Mouse (Mus musculus) limb, embryonic 14.5 days (tissue): Measurements from ENCODE around the gene Chchd6. TPM values are rescaled to one million over a fixed set of nuclear protein-coding genes. Genes with fewer than 3 reads are reported as not detected.

Experiments
- ATAC-seq: fragments of 200-750 bp; cut with Nextera tagmentation; 2 replicates; pipeline ENCODE4 v1.8.0; 2017; ENCODE audit warnings: low read depth, moderate number of reproducible peaks, moderate TSS enrichment; ENCODE audit not compliant: low FRiP score
- DNase-seq: peaks from one replicate; pipeline ENCODE4 v3.0.0-alpha.2; 2015; ENCODE audit warnings: low spot score
- H3K27ac ChIP-seq: fragments of 300-500 bp; sonication (generic); replicated peaks from 2 replicates; pipeline ENCODE4 v1.5.1; 2014; ENCODE audit warnings: low read depth, mild to moderate bottlenecking, low read length, moderate library complexity, mixed read lengths
- H3K27me3 ChIP-seq: fragments of 300-500 bp; sonication (generic); 2 replicates; pipeline ENCODE4 v1.6.1; 2014; ENCODE audit warnings: low read length, mixed read lengths; ENCODE audit not compliant: control insufficient read depth, insufficient read depth
- H3K36me3 ChIP-seq: fragments of 300-500 bp; sonication (generic); 2 replicates; pipeline ENCODE4 v1.6.1; 2014; ENCODE audit warnings: mild to moderate bottlenecking, low read length, moderate library complexity, mixed read lengths; ENCODE audit not compliant: control insufficient read depth, insufficient read depth
- H3K4me1 ChIP-seq: fragments of 300-500 bp; sonication (generic); 2 replicates; pipeline ENCODE4 v1.6.1; 2014; ENCODE audit warnings: antibody characterized with exemption, low read length, mixed read lengths; ENCODE audit not compliant: control insufficient read depth, insufficient read depth
- H3K4me2 ChIP-seq: fragments of 300-500 bp; sonication (generic); replicated peaks from 2 replicates; pipeline ENCODE4 v1.6.1; 2014; ENCODE audit warnings: low read depth, mild to moderate bottlenecking, low read length, moderate library complexity; ENCODE audit not compliant: severe bottlenecking
- H3K4me3 ChIP-seq: fragments of 300-500 bp; sonication (generic); replicated peaks from 2 replicates; pipeline ENCODE4 v1.5.1; 2014; ENCODE audit warnings: low read length
- H3K9ac ChIP-seq: fragments of 300-500 bp; sonication (generic); 2 replicates; pipeline ENCODE4 v1.6.1; 2014; ENCODE audit warnings: mild to moderate bottlenecking, low read depth, low read length, moderate library complexity; ENCODE audit not compliant: severe bottlenecking
- H3K9me3 ChIP-seq: fragments of 300-500 bp; sonication (generic); 2 replicates; pipeline ENCODE4 v1.6.1; 2016; ENCODE audit warnings: low read length; ENCODE audit not compliant: control insufficient read depth
- POLR2A ChIP-seq: fragments of 200-500 bp; IDR thresholded peaks from 2 replicates; pipeline ENCODE4 v1.8.0; 2012; ENCODE audit warnings: inconsistent platforms, mild to moderate bottlenecking, moderate library complexity, borderline replicate concordance; ENCODE audit not compliant: insufficient read depth, insufficient read length; ENCODE audit errors: extremely low read depth
- WGBS: fragments of 180-500 bp; shearing (Covaris S2); extraction: QIAGEN DNeasy Blood & Tissue Kit; methylation state at CpG from one replicate; pipeline ENCODE4 v1.1.7; 2014; 5-methylcytosine and 5-hydroxymethylcytosine counted together
- polyA plus RNA-seq, 2 experiments: library from polyadenylated mRNA; depleted of rRNA in 1 of 2; stranded (reverse) in 1 of 2; unstranded in 1 of 2; fragments of >200 nt; fragmentation: Nextera tagmentation in 1 of 2; extraction: Ambion mirVana in 1 of 2; gene quantifications; 2 replicates each; pipeline versions ENCODE4 v1.2.1 to v1.2.3; 2012 to 2014

Chchd6 gene
- polyA plus RNA-seq, 2 experiments, result 40.6 to 55.9 TPM

GRCm38 (mm10) chr6:89569370-89569769 lies 26.1 kb downstream of the Chchd6 start:
- Histone ChIP-seq H3K36me3 (peaks cover 5% of the 10 kb centered on the region), H3K4me2 (no peak overlapping the region), H3K4me1 (no peaks in the 10 kb centered on the region), H3K9ac (no peak overlapping the region), H3K27me3 (no peaks in the 10 kb centered on the region), H3K9me3 (no peaks in the 10 kb centered on the region), H3K4me3 (no peak overlapping the region), H3K27ac (no peak overlapping the region)
- WGBS, result 70% methylated on average over 4 of the region's 4 CpGs
- ATAC-seq (no peak), DNase-seq (no peak)
- TF ChIP-seq POLR2A, result no peak

- no peak for TF ChIP-seq POLR2A
- no peak overlapping the region for H3K9ac ChIP-seq
- 68% methylated on average over 4 of the region's 4 CpGs for WGBS
- no peaks in the 10 kb centered on the region for H3K4me1 ChIP-seq
- H3K4me3 ChIP-seq, result no peak overlapping the region
- DNase-seq (no peak), ATAC-seq (no peak)
- no peaks in the 10 kb centered on the region for H3K27me3 ChIP-seq
- H3K36me3 ChIP-seq, result peaks cover 5% of the 10 kb centered on the region
- H3K27ac ChIP-seq, result no peak overlapping the region
- H3K9me3 ChIP-seq, result no peaks in the 10 kb centered on the region
- no peak overlapping the region for H3K4me2 ChIP-seq
Measured at GRCm38 (mm10) chr6:89566740-89567139, 28.7 kb downstream of the Chchd6 start.

DNA sequence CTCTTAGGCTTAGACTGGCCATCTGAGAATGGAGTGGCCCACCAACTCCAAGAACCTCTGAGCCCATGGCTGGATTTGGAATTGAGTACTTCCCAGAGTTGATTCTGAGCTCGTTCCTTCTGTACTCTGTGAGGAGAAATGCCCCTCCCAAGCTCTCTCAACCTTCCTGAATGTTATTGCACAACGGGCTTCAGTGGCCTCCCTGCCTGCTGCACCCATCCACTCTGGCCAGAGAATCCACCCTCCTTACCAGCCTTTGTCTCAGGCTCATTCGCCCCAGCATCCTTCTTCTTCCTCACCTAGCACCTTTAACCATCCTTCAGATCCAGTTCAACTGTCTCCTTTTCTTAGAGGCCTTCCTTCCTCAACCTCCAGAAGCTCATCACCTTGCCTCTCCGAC lies 32.1 kb downstream of the Chchd6 start:
- 76% methylated on average over 4 of the region's 4 CpGs for WGBS
- no peak for DNase-seq
- Histone ChIP-seq H3K27ac (no peak overlapping the region), H3K4me3 (no peak overlapping the region), H3K4me2 (no peak overlapping the region), H3K9me3 (no peaks in the 10 kb centered on the region), H3K27me3 (no peaks in the 10 kb centered on the region), H3K4me1 (no peaks in the 10 kb centered on the region), H3K36me3 (peaks cover 5% of the 10 kb centered on the region), H3K9ac (no peak overlapping the region)
- ATAC-seq, result no peak
- TF ChIP-seq POLR2A, result no peak

- WGBS, result 54% methylated on average over 2 of the region's 2 CpGs
- ATAC-seq, result no peak
- DNase-seq, result no peak
- no peak overlapping the region for H3K9ac ChIP-seq
- H3K4me1 ChIP-seq, result no peaks in the 10 kb centered on the region
- no peak overlapping the region for H3K4me2 ChIP-seq
- TF ChIP-seq POLR2A, result no peak
- no peak overlapping the region for H3K27ac ChIP-seq
- no peak overlapping the region for H3K4me3 ChIP-seq
- H3K9me3 ChIP-seq, result no peaks in the 10 kb centered on the region
- H3K27me3 ChIP-seq, result no peaks in the 10 kb centered on the region
- no peaks in the 10 kb centered on the region for H3K36me3 ChIP-seq
Measured at GRCm38 (mm10) chr6:89560826-89561225, 34.6 kb downstream of the Chchd6 start.

GRCm38 (mm10) chr6:89557654-89558053 lies 37.8 kb downstream of the Chchd6 start:
- Histone ChIP-seq H3K27me3 (no peaks in the 10 kb centered on the region), H3K36me3 (no peaks in the 10 kb centered on the region), H3K4me1 (no peaks in the 10 kb centered on the region), H3K9ac (no peak overlapping the region), H3K27ac (no peak overlapping the region), H3K4me3 (no peak overlapping the region), H3K9me3 (no peaks in the 10 kb centered on the region), H3K4me2 (no peak overlapping the region)
- ATAC-seq, result no peak
- DNase-seq, result no peak
- no peak for TF ChIP-seq POLR2A
- 82% methylated on average over 4 of the region's 4 CpGs for WGBS

- Histone ChIP-seq H3K36me3 (no peaks in the 10 kb centered on the region), H3K4me3 (no peak overlapping the region), H3K9me3 (no peaks in the 10 kb centered on the region), H3K4me2 (no peak overlapping the region), H3K4me1 (no peaks in the 10 kb centered on the region), H3K27ac (no peak overlapping the region), H3K27me3 (no peaks in the 10 kb centered on the region), H3K9ac (no peak overlapping the region)
- no peak for TF ChIP-seq POLR2A
- ATAC-seq (no peak), DNase-seq (no peak)
- 74% methylated on average over 7 of the region's 7 CpGs for WGBS
Measured at GRCm38 (mm10) chr6:89556566-89556965, 38.9 kb downstream of the Chchd6 start.
